Mouse (Mus musculus) megakaryocyte, embryonic 14.5 days (primary cell): Measurements from ENCODE around the gene Acly.

Source experiments
- FLI1 ChIP-seq: IDR thresholded peaks from 2 replicates; pipeline ENCODE4 v1.6.1; 2012; ENCODE audit warnings: low read length, inconsistent platforms, mixed read lengths
- GATA1 ChIP-seq: IDR thresholded peaks from 3 replicates; pipeline ENCODE4 v1.6.1; 2012; ENCODE audit warnings: mixed read lengths, low read length, inconsistent platforms, borderline replicate concordance

DNA sequence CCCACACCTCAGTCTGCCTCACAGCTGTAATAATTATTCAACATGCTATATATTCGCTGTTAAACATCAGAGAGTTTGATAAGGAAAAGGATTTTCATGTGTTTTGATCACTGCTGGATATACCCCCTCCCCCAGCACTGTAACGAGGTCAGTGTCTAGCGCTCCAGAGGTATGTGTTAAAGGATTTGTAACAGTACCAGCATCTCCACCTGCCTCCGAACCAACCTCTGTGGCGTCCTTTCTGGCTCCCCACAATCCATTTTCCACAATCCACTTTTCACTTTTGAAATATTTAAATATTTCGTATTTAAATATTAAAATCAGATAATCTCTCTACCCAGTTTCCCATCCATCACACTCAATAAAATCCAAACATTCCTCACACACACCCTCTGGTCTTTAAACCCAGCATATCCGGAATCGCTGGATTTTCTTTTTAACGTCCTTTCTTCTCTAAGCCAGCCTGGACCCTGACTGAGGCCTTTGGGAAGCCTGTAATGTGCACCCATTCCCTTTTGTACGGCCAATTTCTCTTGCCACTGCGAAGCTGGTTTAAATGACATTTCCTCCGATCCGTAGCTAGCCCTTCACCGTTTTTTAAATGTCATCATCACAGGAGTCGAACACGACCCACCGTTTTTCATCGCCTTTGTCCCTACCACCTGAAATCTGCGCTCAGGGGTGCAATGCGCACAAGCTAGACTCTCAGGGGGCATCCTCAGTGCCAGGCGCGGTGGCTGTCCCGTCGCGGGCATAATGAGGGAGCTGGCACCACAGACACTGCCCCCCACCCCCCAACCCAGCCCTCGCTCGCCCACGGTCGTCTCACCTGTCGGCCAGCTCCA is 56.2 kb downstream of the Acly start:
- TF ChIP-seq GATA1 (no peak), FLI1 (no peak)
